Mouse (Mus musculus) lung, embryonic 16.5 days (tissue): ENCODE results near the gene Gm14214. TPM values are rescaled to one million over a fixed set of nuclear protein-coding genes. Genes with fewer than 3 reads are reported as not detected.

Source experiments
- ATAC-seq: fragments of 200-750 bp; cut with Nextera tagmentation; 2 replicates; pipeline ENCODE4 v1.8.0; 2017; ENCODE audit warnings: low read depth, mild to moderate bottlenecking, moderate library complexity
- H3K27ac ChIP-seq: fragments of 300-500 bp; sonication (generic); 2 replicates; pipeline ENCODE4 v1.5.1; 2014; ENCODE audit warnings: mild to moderate bottlenecking, control low read depth, low read length
- H3K27me3 ChIP-seq: fragments of 300-500 bp; sonication (generic); 2 replicates; pipeline ENCODE4 v1.6.1; 2014; ENCODE audit warnings: low read depth, low read length, mixed read lengths; ENCODE audit not compliant: control insufficient read depth, insufficient read depth
- H3K36me3 ChIP-seq: fragments of 300-500 bp; sonication (generic); 2 replicates; pipeline ENCODE4 v1.6.1; 2014; ENCODE audit warnings: low read length; ENCODE audit not compliant: control insufficient read depth, insufficient read depth
- H3K4me1 ChIP-seq: fragments of 300-500 bp; sonication (generic); replicated peaks from 2 replicates; pipeline ENCODE4 v1.6.1; 2014; ENCODE audit warnings: low read length, mixed read lengths; ENCODE audit not compliant: control insufficient read depth, insufficient read depth
- H3K4me2 ChIP-seq: fragments of 300-500 bp; sonication (generic); 2 replicates; pipeline ENCODE4 v1.6.1; 2014; ENCODE audit warnings: low read depth, low read length, control low read depth
- H3K4me3 ChIP-seq: fragments of 300-500 bp; sonication (generic); 2 replicates; pipeline ENCODE4 v1.5.1; 2014; ENCODE audit warnings: mild to moderate bottlenecking, low read length, control low read depth
- H3K9ac ChIP-seq: fragments of 300-500 bp; sonication (generic); 2 replicates; pipeline ENCODE4 v1.6.1; 2014; ENCODE audit warnings: low read length, control low read depth
- H3K9me3 ChIP-seq: fragments of 300-500 bp; sonication (generic); 2 replicates; pipeline ENCODE4 v1.6.1; 2016; ENCODE audit warnings: low read length; ENCODE audit not compliant: control insufficient read depth
- WGBS: fragments of 180-500 bp; shearing (Covaris S2); extraction: QIAGEN DNeasy Blood & Tissue Kit; methylation state at CpG from one replicate; pipeline ENCODE4 v1.1.7; 2014; 5-methylcytosine and 5-hydroxymethylcytosine counted together
- polyA plus RNA-seq: library from polyadenylated mRNA; unstranded; fragments of >200 nt; fragmentation: Nextera tagmentation; extraction: Ambion mirVana; gene quantifications from 2 replicates; pipeline ENCODE4 v1.2.1, GENCODE M21; 2015

Gene Gm14214
- polyA plus RNA-seq, 1 experiment from 2014 or later = not detected

DNA sequence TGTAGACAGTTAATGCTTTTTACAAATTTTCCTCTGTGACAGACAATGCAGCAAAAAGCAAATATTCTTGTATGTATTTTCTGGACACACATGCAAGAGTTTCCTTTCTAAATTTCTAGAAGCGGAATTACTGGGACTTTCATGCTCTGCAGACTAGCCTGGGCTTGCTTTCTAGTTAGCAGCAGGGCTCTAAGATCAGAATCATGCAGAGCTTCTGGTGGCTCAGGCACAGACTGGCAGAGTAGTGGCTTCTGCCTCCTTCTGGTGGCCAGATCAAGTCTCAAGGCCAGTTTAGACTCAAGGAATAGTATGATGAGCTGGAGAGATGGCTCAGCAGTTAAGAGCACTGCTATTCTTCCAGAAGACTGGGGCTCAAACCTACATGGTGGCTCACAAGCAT lies 11.4 kb downstream of the Gm14214 start:
- H3K4me2 ChIP-seq = no peak overlapping the region
- ATAC-seq = no peak
- no peak overlapping the region for H3K9ac ChIP-seq
- no peak overlapping the region for H3K4me3 ChIP-seq
- no peak overlapping the region for H3K27ac ChIP-seq
- 79% methylated on average over 1 of the region's 1 CpGs for WGBS
- no peaks in the 10 kb centered on the region for H3K27me3 ChIP-seq
- no peaks in the 10 kb centered on the region for H3K36me3 ChIP-seq
- H3K9me3 ChIP-seq = no peaks in the 10 kb centered on the region
- peaks cover 3% of the 10 kb centered on the region; the same call in 1 of the 2 replicates for H3K4me1 ChIP-seq

GRCm38 (mm10) chr2:154757691-154758090 lies 12.1 kb downstream of the Gm14214 start:
- no peak overlapping the region for H3K27ac ChIP-seq

GRCm38 (mm10) chr2:154755791-154756190 lies 14.0 kb downstream of the Gm14214 start:
- 62% methylated on average over 6 of the region's 6 CpGs for WGBS
- H3K27me3 ChIP-seq = no peaks in the 10 kb centered on the region
- ATAC-seq = no peak

More at GRCm38 (mm10) chr2:154757691-154758090, 12.1 kb downstream of the Gm14214 start:
- no peaks in the 10 kb centered on the region for H3K4me1 ChIP-seq
- no peaks in the 10 kb centered on the region for H3K36me3 ChIP-seq
- no peaks in the 10 kb centered on the region for H3K27me3 ChIP-seq
- no peaks in the 10 kb centered on the region for H3K9me3 ChIP-seq
- 83% methylated on average over 5 of the region's 5 CpGs for WGBS
- no peak overlapping the region for H3K4me2 ChIP-seq
- no peak overlapping the region for H3K4me3 ChIP-seq
- no peak overlapping the region for H3K9ac ChIP-seq
- no peak for ATAC-seq

DNA sequence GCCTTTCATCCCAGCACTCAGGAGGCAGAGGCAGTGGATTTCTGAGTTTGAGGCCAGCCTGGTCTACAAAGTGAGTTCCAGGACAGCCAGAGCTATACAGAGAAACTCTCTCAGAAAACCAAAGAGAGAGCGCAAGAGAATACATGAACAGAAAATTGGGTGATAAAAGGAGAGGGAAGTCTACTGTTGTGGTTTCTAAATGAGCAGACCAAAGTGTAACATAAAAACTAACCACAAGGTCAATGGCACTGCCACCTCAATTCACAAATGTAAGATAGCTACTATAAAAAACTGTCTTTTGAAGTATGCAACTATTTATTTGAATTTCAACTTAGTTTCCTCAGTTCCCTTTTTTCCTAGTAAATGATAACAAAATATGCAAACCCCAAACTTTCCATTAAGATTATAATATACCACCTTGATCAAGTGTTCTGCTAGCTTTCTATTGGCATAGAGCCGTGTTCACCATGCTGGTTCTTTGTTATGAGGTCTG lies 15.7 kb downstream of the Gm14214 start:
- H3K27ac ChIP-seq = no peak overlapping the region
- peaks cover 5% of the 10 kb centered on the region; the same call in 1 of the 2 replicates for H3K4me1 ChIP-seq
- ATAC-seq = no peak
- 80% methylated on average over 2 of the region's 2 CpGs for WGBS
- no peak overlapping the region for H3K4me2 ChIP-seq
- no peaks in the 10 kb centered on the region for H3K36me3 ChIP-seq
- no peak overlapping the region for H3K4me3 ChIP-seq
- H3K27me3 ChIP-seq = no peaks in the 10 kb centered on the region
- no peak overlapping the region for H3K9ac ChIP-seq
- H3K9me3 ChIP-seq = no peaks in the 10 kb centered on the region

More at GRCm38 (mm10) chr2:154755791-154756190, 14.0 kb downstream of the Gm14214 start:
- Histone ChIP-seq H3K4me1 (no peaks in the 10 kb centered on the region; the same call in 1 of the 2 replicates), H3K36me3 (no peaks in the 10 kb centered on the region), H3K9ac (no peak overlapping the region), H3K9me3 (no peaks in the 10 kb centered on the region), H3K27ac (no peak overlapping the region), H3K4me2 (no peak overlapping the region), H3K4me3 (no peak overlapping the region)

DNA sequence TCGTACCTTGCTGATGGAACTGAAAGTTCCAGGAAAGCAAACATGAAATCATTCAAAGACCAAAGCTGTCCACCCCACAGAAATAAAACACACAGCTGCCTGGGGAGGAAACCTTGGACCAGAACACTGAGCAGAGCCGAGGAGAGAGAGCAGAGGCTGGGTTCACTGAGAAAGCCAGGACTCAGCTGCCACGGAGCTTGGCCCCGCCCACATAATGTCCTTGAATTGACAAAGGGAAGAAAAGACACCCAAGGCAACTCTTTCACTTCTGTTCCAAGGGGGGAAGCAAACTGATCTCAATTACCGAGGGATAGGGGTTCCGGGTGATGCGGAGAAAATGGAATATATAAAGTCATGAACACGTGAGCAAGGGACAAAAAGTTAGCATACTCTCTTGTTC lies 17.9 kb downstream of the Gm14214 start:
- Histone ChIP-seq H3K36me3 (no peaks in the 10 kb centered on the region), H3K27ac (no peak overlapping the region), H3K4me2 (no peak overlapping the region), H3K4me1 (peaks cover 6% of the 10 kb centered on the region; the same call in 1 of the 2 replicates), H3K4me3 (no peak overlapping the region), H3K9me3 (no peaks in the 10 kb centered on the region), H3K27me3 (no peaks in the 10 kb centered on the region), H3K9ac (no peak overlapping the region)
- whole genome bisulfite sequencing = 58% methylated on average over 8 of the region's 8 CpGs
- ATAC-seq = no peak

GRCm38 (mm10) chr2:154749046-154750036 lies 20.5 kb downstream of the Gm14214 start:
- WGBS = 56% methylated on average over 23 of the region's 23 CpGs
- H3K36me3 ChIP-seq = no peaks in the 10 kb centered on the region
- no peak overlapping the region; the same call in 1 of the 2 replicates for H3K4me2 ChIP-seq
- H3K9me3 ChIP-seq = no peaks in the 10 kb centered on the region
- no peak overlapping the region for H3K4me3 ChIP-seq
- ATAC-seq = peak; percentile 73
- no peak overlapping the region for H3K9ac ChIP-seq
- H3K4me1 ChIP-seq = peaks cover 6% of the 10 kb centered on the region; the same call in 1 of the 2 replicates
- H3K27me3 ChIP-seq = no peaks in the 10 kb centered on the region
- no peak overlapping the region for H3K27ac ChIP-seq

GRCm38 (mm10) chr2:154748383-154748782 lies 21.4 kb downstream of the Gm14214 start:
- 83% methylated on average over 2 of the region's 2 CpGs for WGBS
- Histone ChIP-seq H3K36me3 (no peaks in the 10 kb centered on the region), H3K4me1 (peaks cover 6% of the 10 kb centered on the region; the same call in 1 of the 2 replicates), H3K9ac (no peak overlapping the region), H3K9me3 (no peaks in the 10 kb centered on the region), H3K27me3 (no peaks in the 10 kb centered on the region), H3K27ac (no peak overlapping the region), H3K4me2 (no peak overlapping the region), H3K4me3 (no peak overlapping the region)
- no peak for ATAC-seq

GRCm38 (mm10) chr2:154743915-154744314 lies 25.9 kb downstream of the Gm14214 start:
- ATAC-seq = no peak
- no peak overlapping the region for H3K4me3 ChIP-seq
- 68% methylated on average over 4 of the region's 4 CpGs for WGBS

More at GRCm38 (mm10) chr2:154743915-154744314, 25.9 kb downstream of the Gm14214 start:
- no peaks in the 10 kb centered on the region for H3K27me3 ChIP-seq
- no peak overlapping the region for H3K27ac ChIP-seq
- H3K36me3 ChIP-seq = no peaks in the 10 kb centered on the region
- H3K4me2 ChIP-seq = no peak overlapping the region
- H3K4me1 ChIP-seq = no peaks in the 10 kb centered on the region
- no peaks in the 10 kb centered on the region for H3K9me3 ChIP-seq
- no peak overlapping the region for H3K9ac ChIP-seq
